Mouse (Mus musculus) neural tube, embryonic 12.5 days (tissue): ENCODE results near the gene Ypel2. TPM values are rescaled to one million over a fixed set of nuclear protein-coding genes. Genes with fewer than 3 reads are reported as not detected.

ENCODE experiments used
- ATAC-seq: fragments of 200-750 bp; cut with Nextera tagmentation; 2 replicates; pipeline ENCODE4 v1.8.0; 2017; ENCODE audit warnings: low read depth, mild to moderate bottlenecking, moderate TSS enrichment, moderate library complexity; ENCODE audit not compliant: low FRiP score
- H3K27ac ChIP-seq: fragments of 300-500 bp; sonication (generic); 2 replicates; pipeline ENCODE4 v1.5.1; 2016
- H3K27me3 ChIP-seq: fragments of 300-500 bp; sonication (generic); replicated peaks from 2 replicates; pipeline ENCODE4 v1.6.1; 2016; ENCODE audit warnings: mild to moderate bottlenecking
- H3K36me3 ChIP-seq: fragments of 300-500 bp; sonication (generic); 2 replicates; pipeline ENCODE4 v1.6.1; 2016; ENCODE audit warnings: mild to moderate bottlenecking
- H3K4me1 ChIP-seq: fragments of 300-500 bp; sonication (generic); 2 replicates; pipeline ENCODE4 v1.6.1; 2016
- H3K4me2 ChIP-seq: fragments of 300-500 bp; sonication (generic); replicated peaks from 2 replicates; pipeline ENCODE4 v1.6.1; 2016; ENCODE audit warnings: mild to moderate bottlenecking
- H3K4me3 ChIP-seq: fragments of 300-500 bp; sonication (generic); 2 replicates; pipeline ENCODE4 v1.5.1; 2016
- H3K9ac ChIP-seq: fragments of 300-500 bp; sonication (generic); 2 replicates; pipeline ENCODE4 v1.6.1; 2016; ENCODE audit warnings: mild to moderate bottlenecking
- H3K9me3 ChIP-seq: fragments of 300-500 bp; sonication (generic); 2 replicates; pipeline ENCODE4 v1.6.1; 2016; ENCODE audit warnings: mild to moderate bottlenecking
- WGBS: fragments of 180-500 bp; shearing (Covaris S2); methylation state at CpG from one replicate; pipeline ENCODE4 v1.1.7; 2016; 5-methylcytosine and 5-hydroxymethylcytosine counted together
- polyA plus RNA-seq: library from polyadenylated mRNA; unstranded; fragments of >200 nt; fragmentation: Nextera tagmentation; extraction: Ambion mirVana; gene quantifications from 2 replicates; pipeline ENCODE4 v1.2.1, GENCODE M21; 2016

Ypel2 gene
- polyA plus RNA-seq, 1 experiment from 2014 or later = 6.3 TPM

GRCm38 (mm10) chr11:86992461-86992988 is 982 bp downstream of the Ypel2 start:
- H3K4me2 ChIP-seq = peak overlapping the region; percentile 91
- 2% methylated on average over 13 of the region's 13 CpGs for WGBS
- H3K36me3 ChIP-seq = no peaks in the 10 kb centered on the region
- no peaks in the 10 kb centered on the region for H3K27me3 ChIP-seq
- peaks cover 47% of the 10 kb centered on the region for H3K4me1 ChIP-seq
- H3K4me3 ChIP-seq = peak overlapping the region; percentile 89
- H3K27ac ChIP-seq = no peak overlapping the region
- H3K9me3 ChIP-seq = no peaks in the 10 kb centered on the region
- H3K9ac ChIP-seq = peak overlapping the region; percentile 84
- ATAC-seq = no peak

- H3K4me3 ChIP-seq = no peak overlapping the region
- no peak overlapping the region for H3K27ac ChIP-seq
- no peaks in the 10 kb centered on the region for H3K27me3 ChIP-seq
- H3K4me2 ChIP-seq = peak overlapping the region; percentile 91
- 74% methylated on average over 4 of the region's 4 CpGs for WGBS
- H3K9me3 ChIP-seq = no peaks in the 10 kb centered on the region
- no peak for ATAC-seq
- H3K9ac ChIP-seq = no peak overlapping the region
- H3K36me3 ChIP-seq = no peaks in the 10 kb centered on the region
- H3K4me1 ChIP-seq = peaks cover 49% of the 10 kb centered on the region
Measured at GRCm38 (mm10) chr11:86991241-86991640, 2.3 kb downstream of the Ypel2 start.

GRCm38 (mm10) chr11:86990309-86990708 is 3.2 kb downstream of the Ypel2 start:
- H3K4me1 ChIP-seq = peaks cover 46% of the 10 kb centered on the region
- H3K9ac ChIP-seq = no peak overlapping the region
- H3K9me3 ChIP-seq = no peaks in the 10 kb centered on the region
- H3K27ac ChIP-seq = no peak overlapping the region
- H3K4me3 ChIP-seq = no peak overlapping the region
- H3K4me2 ChIP-seq = peak overlapping the region; percentile 48
- H3K27me3 ChIP-seq = no peaks in the 10 kb centered on the region
- WGBS = 50% methylated on average over 3 of the region's 3 CpGs
- no peaks in the 10 kb centered on the region for H3K36me3 ChIP-seq
- ATAC-seq = no peak

- no peaks in the 10 kb centered on the region for H3K36me3 ChIP-seq
- no peak overlapping the region for H3K9ac ChIP-seq
- H3K9me3 ChIP-seq = no peaks in the 10 kb centered on the region
- peaks cover 29% of the 10 kb centered on the region for H3K4me1 ChIP-seq
- no peak for ATAC-seq
- no peak overlapping the region for H3K4me3 ChIP-seq
- no peak overlapping the region for H3K27ac ChIP-seq
- no peaks in the 10 kb centered on the region for H3K27me3 ChIP-seq
- WGBS = 80% methylated on average over 3 of the region's 3 CpGs
- H3K4me2 ChIP-seq = no peak overlapping the region
Measured at GRCm38 (mm10) chr11:86984990-86985389, 8.5 kb downstream of the Ypel2 start.

GRCm38 (mm10) chr11:86983056-86983455 is 10.5 kb downstream of the Ypel2 start:
- no peaks in the 10 kb centered on the region for H3K9me3 ChIP-seq
- WGBS = 19% methylated on average over 6 of the region's 6 CpGs
- no peak overlapping the region for H3K9ac ChIP-seq
- ATAC-seq = no peak
- no peaks in the 10 kb centered on the region for H3K27me3 ChIP-seq
- no peak overlapping the region for H3K27ac ChIP-seq
- H3K4me1 ChIP-seq = peaks cover 20% of the 10 kb centered on the region
- H3K4me2 ChIP-seq = no peak overlapping the region
- H3K36me3 ChIP-seq = no peaks in the 10 kb centered on the region
- H3K4me3 ChIP-seq = no peak overlapping the region

GRCm38 (mm10) chr11:86981229-86981791 is 12.2 kb downstream of the Ypel2 start:
- Histone ChIP-seq H3K4me1 (peaks cover 13% of the 10 kb centered on the region), H3K4me3 (no peak overlapping the region), H3K9ac (no peak overlapping the region), H3K9me3 (no peaks in the 10 kb centered on the region), H3K4me2 (no peak overlapping the region), H3K27me3 (no peaks in the 10 kb centered on the region), H3K27ac (no peak overlapping the region), H3K36me3 (peaks cover 4% of the 10 kb centered on the region; the same call in 1 of the 2 replicates)
- WGBS = 80% methylated on average over 5 of the region's 5 CpGs
- no peak for ATAC-seq

- H3K9me3 ChIP-seq = no peaks in the 10 kb centered on the region
- ATAC-seq = no peak
- H3K9ac ChIP-seq = no peak overlapping the region
- peaks cover 4% of the 10 kb centered on the region; the same call in 1 of the 2 replicates for H3K36me3 ChIP-seq
- 88% methylated on average over 6 of the region's 6 CpGs for WGBS
- H3K27ac ChIP-seq = no peak overlapping the region
- no peak overlapping the region for H3K4me3 ChIP-seq
- no peaks in the 10 kb centered on the region for H3K27me3 ChIP-seq
- H3K4me2 ChIP-seq = no peak overlapping the region
- peaks cover 18% of the 10 kb centered on the region for H3K4me1 ChIP-seq
Measured at GRCm38 (mm10) chr11:86980526-86980925, 13.0 kb downstream of the Ypel2 start.

GRCm38 (mm10) chr11:86979799-86980198 is 13.7 kb downstream of the Ypel2 start:
- WGBS = 93% methylated on average over 7 of the region's 7 CpGs
- H3K4me2 ChIP-seq = no peak overlapping the region
- H3K27me3 ChIP-seq = no peaks in the 10 kb centered on the region
- peaks cover 4% of the 10 kb centered on the region; the same call in 1 of the 2 replicates for H3K36me3 ChIP-seq
- no peak overlapping the region for H3K27ac ChIP-seq
- no peak overlapping the region for H3K9ac ChIP-seq
- peaks cover 19% of the 10 kb centered on the region for H3K4me1 ChIP-seq
- ATAC-seq = no peak
- H3K4me3 ChIP-seq = no peak overlapping the region
- H3K9me3 ChIP-seq = no peaks in the 10 kb centered on the region

- H3K4me2 ChIP-seq = no peak overlapping the region
Measured at GRCm38 (mm10) chr11:86977242-86977641, 16.3 kb downstream of the Ypel2 start.

GRCm38 (mm10) chr11:86974401-86974800 is 19.1 kb downstream of the Ypel2 start:
- peaks cover 4% of the 10 kb centered on the region; the same call in 1 of the 2 replicates for H3K36me3 ChIP-seq
- H3K4me1 ChIP-seq = peaks cover 32% of the 10 kb centered on the region
- H3K4me2 ChIP-seq = no peak overlapping the region
- H3K27me3 ChIP-seq = no peaks in the 10 kb centered on the region
- no peak for ATAC-seq
- H3K4me3 ChIP-seq = no peak overlapping the region
- no peak overlapping the region for H3K27ac ChIP-seq
- H3K9ac ChIP-seq = no peak overlapping the region
- 76% methylated on average over 3 of the region's 3 CpGs for WGBS
- no peaks in the 10 kb centered on the region for H3K9me3 ChIP-seq

More at GRCm38 (mm10) chr11:86977242-86977641, 16.3 kb downstream of the Ypel2 start:
- no peak overlapping the region for H3K27ac ChIP-seq
- H3K4me1 ChIP-seq = peaks cover 19% of the 10 kb centered on the region
- WGBS = 94% methylated on average over 5 of the region's 5 CpGs
- no peaks in the 10 kb centered on the region for H3K27me3 ChIP-seq
- no peaks in the 10 kb centered on the region for H3K9me3 ChIP-seq
- peaks cover 4% of the 10 kb centered on the region; the same call in 1 of the 2 replicates for H3K36me3 ChIP-seq
- no peak for ATAC-seq
- no peak overlapping the region for H3K9ac ChIP-seq
- no peak overlapping the region for H3K4me3 ChIP-seq

- 60% methylated on average over 5 of the region's 5 CpGs for WGBS
- Histone ChIP-seq H3K4me2 (0 out of 2 replicates have a peak overlapping the region, but pooled peaks have one; percentile 10), H3K4me1 (peaks cover 43% of the 10 kb centered on the region), H3K4me3 (no peak overlapping the region), H3K27ac (no peak overlapping the region), H3K9me3 (no peaks in the 10 kb centered on the region), H3K36me3 (peaks cover 4% of the 10 kb centered on the region; the same call in 1 of the 2 replicates), H3K9ac (no peak overlapping the region), H3K27me3 (no peaks in the 10 kb centered on the region)
- no peak for ATAC-seq
Measured at GRCm38 (mm10) chr11:86973255-86973654, 20.3 kb downstream of the Ypel2 start.

- WGBS = 66% methylated on average over 7 of the region's 7 CpGs
Measured at GRCm38 (mm10) chr11:86971057-86971753, 22.3 kb downstream of the Ypel2 start.

More at GRCm38 (mm10) chr11:86971057-86971753, 22.3 kb downstream of the Ypel2 start:
- ATAC-seq = no peak
- H3K27ac ChIP-seq = no peak overlapping the region
- no peaks in the 10 kb centered on the region for H3K9me3 ChIP-seq
- no peak overlapping the region for H3K9ac ChIP-seq
- no peaks in the 10 kb centered on the region for H3K27me3 ChIP-seq
- no peak overlapping the region for H3K4me2 ChIP-seq
- H3K4me3 ChIP-seq = no peak overlapping the region
- no peaks in the 10 kb centered on the region for H3K36me3 ChIP-seq
- peaks cover 47% of the 10 kb centered on the region for H3K4me1 ChIP-seq
